Mouse (Mus musculus) stomach, embryonic 16.5 days (tissue): ENCODE measurements at regions not wholly inside any gene's neighbourhood (a gene's known extent, or its start where the extent isn't known, plus 50 kb on each side); places are given as distances from the start of the nearest gene placed in this dataset.

Experiments used
- ATAC-seq: fragments of 200-750 bp; cut with Nextera tagmentation; 2 replicates; pipeline ENCODE4 v1.8.0; 2017; ENCODE audit warnings: moderate number of reproducible peaks, moderate TSS enrichment; ENCODE audit not compliant: insufficient read depth, low FRiP score
- H3K27ac ChIP-seq: fragments of 300-500 bp; sonication (generic); 2 replicates; pipeline ENCODE4 v1.5.1; 2014; ENCODE audit warnings: low read length
- H3K27me3 ChIP-seq: fragments of 300-500 bp; sonication (generic); 2 replicates; pipeline ENCODE4 v1.6.1; 2014; ENCODE audit warnings: low read length, control low read depth, mixed read lengths; ENCODE audit not compliant: control insufficient read depth, insufficient read depth
- H3K36me3 ChIP-seq: fragments of 300-500 bp; sonication (generic); 2 replicates; pipeline ENCODE4 v1.6.1; 2014; ENCODE audit warnings: low read length; ENCODE audit not compliant: control insufficient read depth, insufficient read depth
- H3K4me1 ChIP-seq: fragments of 300-500 bp; sonication (generic); 2 replicates; pipeline ENCODE4 v1.6.1; 2014; ENCODE audit warnings: low read length, control low read depth, mixed read lengths; ENCODE audit not compliant: control insufficient read depth, insufficient read depth
- H3K4me2 ChIP-seq: fragments of 300-500 bp; sonication (generic); 2 replicates; pipeline ENCODE4 v1.6.1; 2014; ENCODE audit warnings: low read depth, low read length, mixed read lengths
- H3K4me3 ChIP-seq: fragments of 300-500 bp; sonication (generic); replicated peaks from 2 replicates; pipeline ENCODE4 v1.5.1; 2014; ENCODE audit warnings: mild to moderate bottlenecking, low read length
- H3K9ac ChIP-seq: fragments of 300-500 bp; sonication (generic); 2 replicates; pipeline ENCODE4 v1.6.1; 2014; ENCODE audit warnings: low read length
- H3K9me3 ChIP-seq: fragments of 300-500 bp; sonication (generic); replicated peaks from 2 replicates; pipeline ENCODE4 v1.6.1; 2016; ENCODE audit warnings: low read length, control low read depth; ENCODE audit not compliant: control insufficient read depth
- WGBS: fragments of 180-500 bp; shearing (Covaris S2); extraction: QIAGEN DNeasy Blood & Tissue Kit; methylation state at CpG from one replicate; pipeline ENCODE4 v1.1.7; 2014; 5-methylcytosine and 5-hydroxymethylcytosine counted together

GRCm38 (mm10) chr8:103738330-103738729, 363.1 kb upstream of the Cdh5 start:
- H3K27me3 ChIP-seq, result no peaks in the 10 kb centered on the region
- no peaks in the 10 kb centered on the region for H3K4me1 ChIP-seq
- H3K9ac ChIP-seq, result no peak overlapping the region
- 41% methylated on average over 8 of the region's 8 CpGs for WGBS
- H3K4me3 ChIP-seq, result no peak overlapping the region
- no peaks in the 10 kb centered on the region for H3K36me3 ChIP-seq
- H3K4me2 ChIP-seq, result no peak overlapping the region
- H3K27ac ChIP-seq, result no peak overlapping the region
- H3K9me3 ChIP-seq, result no peaks in the 10 kb centered on the region
- ATAC-seq, result peak; percentile 53; the same call in 1 of the 2 replicates

- 42% methylated on average over 8 of the region's 8 CpGs for whole genome bisulfite sequencing
- ATAC-seq, result no peak
- no peaks in the 10 kb centered on the region for H3K27me3 ChIP-seq
Measured at GRCm38 (mm10) chr8:103741395-103741794, 360.0 kb upstream of the Cdh5 start.

GRCm38 (mm10) chr8:103748734-103749133, 352.7 kb upstream of the Cdh5 start:
- no peak overlapping the region for H3K9ac ChIP-seq

More at GRCm38 (mm10) chr8:103741395-103741794, 360.0 kb upstream of the Cdh5 start:
- H3K4me3 ChIP-seq, result no peak overlapping the region
- no peak overlapping the region for H3K9ac ChIP-seq
- no peak overlapping the region for H3K4me2 ChIP-seq
- no peak overlapping the region for H3K27ac ChIP-seq
- no peaks in the 10 kb centered on the region for H3K9me3 ChIP-seq
- H3K36me3 ChIP-seq, result no peaks in the 10 kb centered on the region
- no peaks in the 10 kb centered on the region for H3K4me1 ChIP-seq

GRCm38 (mm10) chr8:103750278-103751097, 350.9 kb upstream of the Cdh5 start:
- Histone ChIP-seq H3K4me1 (no peaks in the 10 kb centered on the region), H3K36me3 (no peaks in the 10 kb centered on the region), H3K9me3 (no peaks in the 10 kb centered on the region), H3K27me3 (no peaks in the 10 kb centered on the region), H3K27ac (no peak overlapping the region), H3K4me2 (no peak overlapping the region), H3K4me3 (no peak overlapping the region), H3K9ac (no peak overlapping the region)
- WGBS, result 55% methylated on average over 12 of the region's 12 CpGs
- ATAC-seq, result no peak

More at GRCm38 (mm10) chr8:103748734-103749133, 352.7 kb upstream of the Cdh5 start:
- Histone ChIP-seq H3K4me3 (no peak overlapping the region), H3K4me1 (no peaks in the 10 kb centered on the region), H3K27ac (no peak overlapping the region), H3K27me3 (no peaks in the 10 kb centered on the region), H3K9me3 (no peaks in the 10 kb centered on the region), H3K4me2 (no peak overlapping the region), H3K36me3 (no peaks in the 10 kb centered on the region)
- ATAC-seq, result no peak
- WGBS, result 57% methylated on average over 4 of the region's 4 CpGs

- H3K9me3 ChIP-seq, result no peaks in the 10 kb centered on the region
- no peaks in the 10 kb centered on the region for H3K27me3 ChIP-seq
- H3K27ac ChIP-seq, result no peak overlapping the region
- H3K4me1 ChIP-seq, result no peaks in the 10 kb centered on the region
- no peak overlapping the region for H3K9ac ChIP-seq
- ATAC-seq, result no peak
- H3K4me3 ChIP-seq, result no peak overlapping the region
- H3K4me2 ChIP-seq, result no peak overlapping the region
- H3K36me3 ChIP-seq, result no peaks in the 10 kb centered on the region
- WGBS, result 63% methylated on average over 2 of the region's 2 CpGs
Measured at GRCm38 (mm10) chr8:103751161-103751560, 350.3 kb upstream of the Cdh5 start.

- Histone ChIP-seq H3K4me3 (no peak overlapping the region), H3K27me3 (no peaks in the 10 kb centered on the region), H3K9ac (no peak overlapping the region), H3K4me1 (no peaks in the 10 kb centered on the region), H3K4me2 (no peak overlapping the region), H3K36me3 (no peaks in the 10 kb centered on the region), H3K27ac (no peak overlapping the region), H3K9me3 (no peaks in the 10 kb centered on the region)
- whole genome bisulfite sequencing, result 56% methylated on average over 1 of the region's 1 CpGs
- no peak for ATAC-seq
Measured at GRCm38 (mm10) chr8:103763821-103764220, 337.6 kb upstream of the Cdh5 start.

- Histone ChIP-seq H3K27ac (no peak overlapping the region), H3K9ac (no peak overlapping the region), H3K4me1 (no peaks in the 10 kb centered on the region), H3K4me3 (no peak overlapping the region), H3K4me2 (no peak overlapping the region), H3K36me3 (no peaks in the 10 kb centered on the region), H3K27me3 (no peaks in the 10 kb centered on the region), H3K9me3 (no peaks in the 10 kb centered on the region)
- no peak for ATAC-seq
- 87% methylated on average over 6 of the region's 6 CpGs for WGBS
Measured at GRCm38 (mm10) chr8:103779658-103780057, 321.8 kb upstream of the Cdh5 start.

- Histone ChIP-seq H3K9me3 (no peaks in the 10 kb centered on the region), H3K4me1 (no peaks in the 10 kb centered on the region), H3K36me3 (no peaks in the 10 kb centered on the region), H3K4me3 (no peak overlapping the region), H3K4me2 (no peak overlapping the region), H3K27ac (no peak overlapping the region), H3K9ac (no peak overlapping the region), H3K27me3 (no peaks in the 10 kb centered on the region)
- WGBS, result 66% methylated on average over 3 of the region's 3 CpGs
- peak; percentile 37 for ATAC-seq
Measured at GRCm38 (mm10) chr8:103788308-103788707, 313.1 kb upstream of the Cdh5 start.

- no peaks in the 10 kb centered on the region for H3K4me1 ChIP-seq
- H3K36me3 ChIP-seq, result no peaks in the 10 kb centered on the region
- no peak overlapping the region for H3K4me2 ChIP-seq
- no peaks in the 10 kb centered on the region for H3K27me3 ChIP-seq
- no peak overlapping the region for H3K4me3 ChIP-seq
- H3K9me3 ChIP-seq, result no peaks in the 10 kb centered on the region
- no peak overlapping the region for H3K9ac ChIP-seq
- 77% methylated on average over 1 of the region's 1 CpGs for WGBS
- no peak for ATAC-seq
- H3K27ac ChIP-seq, result no peak overlapping the region
Measured at GRCm38 (mm10) chr8:103793331-103793730, 308.1 kb upstream of the Cdh5 start.
